In genomic region chr16:93860686-93861085, GRCm38 (mm10) we compare ENCODE assay signal across 20 mouse cellular contexts. TPM values are rescaled to one million over a fixed set of nuclear protein-coding genes. Genes with fewer than 3 reads are reported as not detected.
DNase-seq lines count a peak whose midpoint lies in the region; ATAC-seq and TF ChIP-seq lines count a peak whose summit lies in the region.
"Had no signal": no experiment of that assay in that cellular context is flagged by ENCODE, and none has a peak within 500 bp of the region (broad histone marks: within the 10 kb centered on the region; RNA-seq: fewer than 3 reads in every experiment).

No protein-coding gene starts in this region.

- H3K4me2 ChIP-seq in kidney, embryonic 16.5 days (replicated peaks; ENCODE audit: low read depth, low read length), result no peak overlapping the region
- H3K4me2 ChIP-seq in lung, postnatal 0 days (replicated peaks; ENCODE audit: low read depth, low read length), result no peak overlapping the region
- H3K4me2 ChIP-seq: embryonic facial prominence, embryonic 15.5 days; liver, embryonic 12.5 days; neural tube, embryonic 15.5 days had no signal

- no peaks in the 10 kb centered on the region for H3K4me1 ChIP-seq in kidney, embryonic 16.5 days (ENCODE audit: insufficient read depth, low read length)
- no peaks in the 10 kb centered on the region for H3K4me1 ChIP-seq in lung, postnatal 0 days (ENCODE audit: insufficient read depth, low read depth, low read length)
- H3K4me1 ChIP-seq: embryonic facial prominence, embryonic 15.5 days; liver, embryonic 12.5 days; neural tube, embryonic 15.5 days had no signal

- no peaks in the 10 kb centered on the region for H3K9me3 ChIP-seq in kidney, embryonic 16.5 days (ENCODE audit: low read length)
- H3K9me3 ChIP-seq in lung, postnatal 0 days (ENCODE audit: low read length), result no peaks in the 10 kb centered on the region
- H3K9me3 ChIP-seq: embryonic facial prominence, embryonic 15.5 days; liver, embryonic 12.5 days; neural tube, embryonic 15.5 days had no signal

- H3K4me3 ChIP-seq in kidney, embryonic 16.5 days (ENCODE audit: low read length), result no peak overlapping the region
- H3K4me3 ChIP-seq in lung, postnatal 0 days (ENCODE audit: low read depth, low read length), result no peak overlapping the region
- H3K4me3 ChIP-seq: embryonic facial prominence, embryonic 15.5 days; liver, embryonic 12.5 days; neural tube, embryonic 15.5 days had no signal

- peaks cover 62% of the 10 kb centered on the region for H3K36me3 ChIP-seq in kidney, embryonic 16.5 days (ENCODE audit: insufficient read depth, low read length)
- H3K36me3 ChIP-seq in lung, postnatal 0 days (ENCODE audit: insufficient read depth, low read length), result peaks cover 35% of the 10 kb centered on the region

- no peak overlapping the region for H3K27ac ChIP-seq in kidney, embryonic 16.5 days (ENCODE audit: low read length)
- no peak overlapping the region for H3K27ac ChIP-seq in lung, postnatal 0 days (ENCODE audit: low read length)
- H3K27ac ChIP-seq: embryonic facial prominence, embryonic 15.5 days; liver, embryonic 12.5 days; neural tube, embryonic 15.5 days had no signal

- TF ChIP-seq EP300 in lung, postnatal 0 days (IDR thresholded peaks at IDR 0.05), result no peak

- TF ChIP-seq CTCF in lung, postnatal 0 days (IDR thresholded peaks at IDR 0.05), result no peak

- peak; percentile 34 for DNase-seq in kidney, adult 18-20 months
- peak; percentile 50 for DNase-seq in adipocyte (ENCODE audit: low spot score)
- peak; percentile 23 for DNase-seq in adrenal gland, postnatal 25 days
- peak; percentile 12 for DNase-seq in lung, postnatal 0 days (ENCODE audit: low spot score)
- DNase-seq in embryo, embryonic 10 days (ENCODE audit: low spot score), result no peak
- DNase-seq in retina, embryonic 14.5 days (ENCODE audit: low spot score), result no peak
- no peak for DNase-seq in left cerebral cortex, postnatal 4 days
- DNase-seq: cerebellum, adult 18-20 months; cerebellum, postnatal 25 days; heart, postnatal 36 days; right cerebral cortex, postnatal 25 days; thymus, adult 2 months had no signal

- H3K27me3 ChIP-seq in kidney, embryonic 16.5 days (ENCODE audit: insufficient read depth, low read length), result no peaks in the 10 kb centered on the region
- H3K27me3 ChIP-seq in lung, postnatal 0 days (replicated peaks; ENCODE audit: insufficient read depth, low read length), result no peaks in the 10 kb centered on the region
- H3K27me3 ChIP-seq: CH12.LX; embryonic facial prominence, embryonic 15.5 days; liver, embryonic 12.5 days; neural tube, embryonic 15.5 days had no signal

- intact Hi-C loops in left cerebral cortex, postnatal 4 days (cut with DNase I), result no loop called here

- ATAC-seq in kidney, embryonic 16.5 days (ENCODE audit: low FRiP score, low TSS enrichment), result no peak
- peak; percentile 53; the same call in 1 of the 2 replicates for ATAC-seq in lung, postnatal 0 days
- ATAC-seq: hindbrain, embryonic 16.5 days; intestine, embryonic 16.5 days; liver, embryonic 12.5 days; midbrain, embryonic 16.5 days had no signal

- no peak overlapping the region for H3K9ac ChIP-seq in kidney, embryonic 16.5 days (replicated peaks; ENCODE audit: low read length)
- H3K9ac ChIP-seq in lung, postnatal 0 days (replicated peaks; ENCODE audit: low read depth), result no peak overlapping the region
- H3K9ac ChIP-seq: embryonic facial prominence, embryonic 15.5 days; liver, embryonic 12.5 days; neural tube, embryonic 15.5 days had no signal

RNA-seq across cellular contexts. Expression of gene Chaf1b, which starts 23.0 kb away (rescaled TPM):
- 70.3 and 72.1 TPM in 2 replicates for polyA plus RNA-seq in kidney, embryonic 16.5 days (2015; fragmentation: Nextera tagmentation; extraction: Ambion mirVana)
- 6.9 and 7.2 TPM in 2 replicates for total RNA-seq in adrenal gland, postnatal 25 days (2021)
- 9.6 and 10.2 TPM in 2 replicates for polyA plus RNA-seq in lung, postnatal 0 days (2015; fragmentation: Nextera tagmentation; extraction: Ambion mirVana)
- 1 to 10 TPM; 7.6 to 8.2 TPM for total RNA-seq in left cerebral cortex, postnatal 4 days (2021)

RNA-seq across cellular contexts. Expression of gene Morc3, which starts 28.8 kb away (rescaled TPM):
- 33.1 and 33.3 TPM in 2 replicates for polyA plus RNA-seq in kidney, embryonic 16.5 days (2015; fragmentation: Nextera tagmentation; extraction: Ambion mirVana)
- 35.5 and 44.5 TPM in 2 replicates for total RNA-seq in adrenal gland, postnatal 25 days (2021)
- polyA plus RNA-seq in lung, postnatal 0 days (2015; fragmentation: Nextera tagmentation; extraction: Ambion mirVana), result 20.8 and 26.5 TPM in 2 replicates
- 10 to 100 TPM; 38.0 to 45.6 TPM for total RNA-seq in left cerebral cortex, postnatal 4 days (2021)

Comparison
In these comparisons a context has a peak if more than half of its experiments do, and no peak if none do; other contexts are left out.
1. DNase-seq: peak in kidney, adult 18-20 months (single experiment), adipocyte (single experiment), adrenal gland, postnatal 25 days (single experiment) and lung, postnatal 0 days (single experiment); none in embryo, embryonic 10 days (single experiment), retina, embryonic 14.5 days (single experiment) and left cerebral cortex, postnatal 4 days (single experiment).